Mouse (Mus musculus): Measurements from ENCODE around the gene Ece1. TPM values are rescaled to one million over a fixed set of nuclear protein-coding genes. Genes with fewer than 3 reads are reported as not detected.

The Ece1 gene
- total and polyA plus RNA-seq, 3 experiments: 25.3 to 43.8 TPM; not detected in 1

DNA sequence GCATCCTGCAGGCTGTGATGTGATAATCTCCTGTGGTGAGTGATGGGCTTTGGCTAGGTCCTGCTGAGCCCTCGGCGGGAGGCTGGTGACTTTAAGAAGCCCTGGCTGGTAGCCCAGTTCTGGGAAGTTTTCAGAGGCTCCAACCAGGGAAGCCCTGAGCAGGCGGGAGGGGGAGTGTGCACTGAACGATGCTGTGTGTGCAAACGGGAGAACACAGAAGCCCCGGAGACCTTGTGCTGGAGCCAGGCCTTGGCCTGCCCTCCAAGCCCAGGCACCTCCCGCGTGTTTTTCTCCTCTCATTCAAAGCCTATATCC, 35.2 kb downstream of the Ece1 start:
- no peaks in the 10 kb centered on the region for H3K9me3 ChIP-seq (replicated peaks; ENCODE audit: insufficient read depth, low read length)
- H3K27ac ChIP-seq (ENCODE audit: control insufficient read depth, low read depth, low read length): no peak overlapping the region
- H3K9ac ChIP-seq (ENCODE audit: control insufficient read depth, low read depth, low read length, poor library complexity, severe bottlenecking): no peak overlapping the region
- H3K4me3 ChIP-seq (ENCODE audit: control insufficient read depth in 1 of 2, insufficient read depth in 1 of 2, low read depth in 2 of 2, low read length in 2 of 2): no peak overlapping the region
- TF ChIP-seq ZNF384 (IDR thresholded peaks at IDR 0.05; ENCODE audit: low read depth, low read length) (no peak), SIN3A (IDR thresholded peaks at IDR 0.05; ENCODE audit: low read length) (no peak), NELFE (IDR thresholded peaks at IDR 0.05; ENCODE audit: low read depth, low read length) (no peak)
- H3K27me3 ChIP-seq (ENCODE audit: control insufficient read depth in 1 of 2, insufficient read depth in 2 of 2, low read length in 2 of 2): no peaks in the 10 kb centered on the region
- no peaks in the 10 kb centered on the region for H3K36me3 ChIP-seq (ENCODE audit: control insufficient read depth in 1 of 2, insufficient read depth in 2 of 2, low read length in 2 of 2)
- H3K4me1 ChIP-seq (ENCODE audit: control insufficient read depth in 1 of 2, insufficient read depth in 2 of 2, low read length in 2 of 2): no peaks in the 10 kb centered on the region
- DNase-seq (ENCODE audit: low read depth, low spot score): no peak
- H3K79me2 ChIP-seq (ENCODE audit: control insufficient read depth, insufficient read depth, low read length, poor library complexity): no peaks in the 10 kb centered on the region

DNA sequence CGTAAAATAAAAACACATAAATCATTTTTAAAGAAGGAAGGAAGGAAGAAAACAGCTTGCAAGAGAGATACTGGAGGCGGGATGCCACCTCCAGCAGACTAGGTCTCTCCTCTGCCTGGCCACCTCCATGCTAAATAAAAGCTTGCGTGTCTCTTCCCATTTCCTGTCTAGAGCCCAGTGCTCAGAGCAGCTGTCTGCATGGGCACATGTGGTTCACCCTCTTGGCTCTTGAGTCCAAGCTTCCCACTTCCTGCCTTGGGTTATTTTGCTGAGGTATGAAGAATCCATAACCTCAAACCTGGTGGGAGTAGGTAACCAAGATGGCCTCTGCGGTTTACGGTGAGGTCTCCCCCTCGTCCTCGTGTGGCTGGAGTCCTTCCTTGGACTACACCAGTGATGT, 36.5 kb downstream of the Ece1 start:
- TF ChIP-seq USF1 (IDR thresholded peaks at IDR 0.05; ENCODE audit: low read depth, low read length) (no peak), ZKSCAN1 (IDR thresholded peaks at IDR 0.05; ENCODE audit: low read depth, low read length) (no peak)
- Histone ChIP-seq H3K27ac (ENCODE audit: control insufficient read depth, low read depth, low read length) (no peak overlapping the region), H3K9me3 (replicated peaks; ENCODE audit: insufficient read depth, low read length) (no peaks in the 10 kb centered on the region), H3K79me2 (ENCODE audit: control insufficient read depth, insufficient read depth, low read length, poor library complexity) (no peaks in the 10 kb centered on the region), H3K27me3 (ENCODE audit: control insufficient read depth in 1 of 2, insufficient read depth in 2 of 2, low read length in 2 of 2) (no peaks in the 10 kb centered on the region), H3K4me3 (ENCODE audit: control insufficient read depth in 1 of 2, insufficient read depth in 1 of 2, low read depth in 2 of 2, low read length in 2 of 2) (no peak overlapping the region), H3K4me1 (ENCODE audit: control insufficient read depth in 1 of 2, insufficient read depth in 2 of 2, low read length in 2 of 2) (no peaks in the 10 kb centered on the region), H3K9ac (ENCODE audit: control insufficient read depth, low read depth, low read length, poor library complexity, severe bottlenecking) (no peak overlapping the region), H3K36me3 (ENCODE audit: control insufficient read depth in 1 of 2, insufficient read depth in 2 of 2, low read length in 2 of 2) (no peaks in the 10 kb centered on the region)
- no peak for DNase-seq (ENCODE audit: low read depth, low spot score)

DNA sequence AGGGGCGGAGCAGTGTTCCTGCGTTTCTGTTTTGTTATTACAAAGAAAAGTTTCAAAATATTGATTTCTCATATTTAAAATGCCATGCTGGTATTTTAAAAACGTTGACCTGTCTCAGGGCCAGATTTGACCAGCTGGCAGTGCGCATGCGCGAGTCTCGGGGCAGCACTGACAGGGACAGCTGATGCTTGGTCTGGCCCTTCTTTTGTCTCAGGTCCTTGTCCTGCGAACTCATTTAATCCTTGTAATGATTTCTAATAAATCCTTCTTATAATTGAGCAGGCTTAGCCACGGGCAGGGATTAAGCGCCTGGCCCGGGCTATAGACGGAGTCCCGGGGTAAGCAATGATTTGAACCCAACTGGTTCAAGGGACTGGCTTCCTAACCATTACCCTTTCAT, 40.2 kb downstream of the Ece1 start:
- TF ChIP-seq MYC (IDR thresholded peaks at IDR 0.05; ENCODE audit: low read depth, low read length) (no peak), USF2 (IDR thresholded peaks at IDR 0.05; ENCODE audit: borderline replicate concordance in 1 of 2, insufficient read depth in 1 of 2, low read depth in 1 of 2, low read length in 2 of 2) (no peak), TCF12 (IDR thresholded peaks at IDR 0.05; ENCODE audit: low read depth, low read length) (no peak), MAZ (IDR thresholded peaks at IDR 0.05; ENCODE audit: low read depth, low read length) (no peak), POLR2AphosphoS5 (IDR thresholded peaks at IDR 0.05; ENCODE audit: borderline replicate concordance, low read depth, low read length) (no peak), JUND (IDR thresholded peaks at IDR 0.05; ENCODE audit: low read depth, low read length) (no peak), GATA1 (IDR thresholded peaks at IDR 0.05; ENCODE audit: low read depth, low read length) (no peak), EP300 (IDR thresholded peaks at IDR 0.05; ENCODE audit: low read depth in 1 of 2, low read length in 2 of 2) (no peak), ELF1 (IDR thresholded peaks at IDR 0.05; ENCODE audit: low read depth, low read length) (no peak), CHD2 (IDR thresholded peaks at IDR 0.05; ENCODE audit: low read length) (no peak), GABPA (IDR thresholded peaks at IDR 0.05; ENCODE audit: low read depth, low read length) (no peak), USF1 (IDR thresholded peaks at IDR 0.05; ENCODE audit: low read depth, low read length) (no peak), MAFK (IDR thresholded peaks at IDR 0.05; ENCODE audit: borderline replicate concordance, low read depth, low read length) (no peak), SMC3 (IDR thresholded peaks at IDR 0.05; ENCODE audit: low read depth, low read length) (no peak)
- Histone ChIP-seq H3K9me3 (replicated peaks; ENCODE audit: insufficient read depth, low read length) (no peaks in the 10 kb centered on the region), H3K36me3 (ENCODE audit: control insufficient read depth in 1 of 2, insufficient read depth in 2 of 2, low read length in 2 of 2) (no peaks in the 10 kb centered on the region), H3K4me3 (ENCODE audit: control insufficient read depth in 1 of 2, insufficient read depth in 1 of 2, low read depth in 2 of 2, low read length in 2 of 2) (no peak overlapping the region), H3K79me2 (ENCODE audit: control insufficient read depth, insufficient read depth, low read length, poor library complexity) (no peaks in the 10 kb centered on the region), H3K27me3 (ENCODE audit: control insufficient read depth in 1 of 2, insufficient read depth in 2 of 2, low read length in 2 of 2) (no peaks in the 10 kb centered on the region), H3K9ac (ENCODE audit: control insufficient read depth, low read depth, low read length, poor library complexity, severe bottlenecking) (no peak overlapping the region), H3K4me1 (ENCODE audit: control insufficient read depth in 1 of 2, insufficient read depth in 2 of 2, low read length in 2 of 2) (no peaks in the 10 kb centered on the region), H3K27ac (ENCODE audit: control insufficient read depth, low read depth, low read length) (no peak overlapping the region)
- DNase-seq (ENCODE audit: low read depth, low spot score): no peak
